In the genomic region with DNA sequence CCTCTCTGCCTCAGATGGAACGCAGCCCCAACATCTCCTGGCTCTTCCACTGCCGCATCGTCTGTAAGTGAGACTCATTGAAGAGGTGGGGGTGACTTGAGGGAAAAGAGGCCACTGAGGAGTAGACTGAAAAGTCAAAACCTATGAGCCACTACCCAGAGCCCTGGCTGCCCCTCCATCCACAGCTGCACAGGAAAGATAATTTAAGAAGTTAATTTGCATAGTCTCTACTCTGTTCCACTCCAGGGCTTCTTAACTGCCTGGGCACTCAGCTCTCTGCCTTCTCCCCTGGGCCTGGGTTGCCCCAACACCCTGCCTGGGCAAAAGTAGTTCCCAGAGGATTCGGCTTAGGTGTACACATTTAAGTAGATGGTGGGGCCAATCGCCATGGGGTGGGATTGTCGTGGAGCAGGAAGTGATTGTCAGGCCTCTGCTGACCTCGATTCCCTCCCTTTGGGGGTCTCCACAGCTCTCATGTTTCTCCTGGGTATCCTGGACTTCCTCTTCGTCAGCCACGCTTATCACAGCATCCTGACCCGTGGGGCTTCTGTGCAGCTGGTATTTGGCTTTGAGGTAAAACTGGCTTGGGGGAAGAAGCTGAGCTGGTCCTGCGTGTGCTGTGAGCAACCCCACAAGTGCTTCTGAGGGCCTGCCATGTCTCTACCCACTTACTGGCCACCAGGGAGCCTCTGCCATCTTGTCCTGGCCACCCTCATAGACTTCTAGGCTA, we compare ENCODE assay signal across 9 mouse cellular contexts. TPM values are rescaled to one million over a fixed set of nuclear protein-coding genes. Genes with fewer than 3 reads are reported as not detected.
A peak's percentile ranks its signal among the peaks of the same experiment; 100 is the strongest.
DNase-seq lines count a peak whose midpoint lies in the region; ATAC-seq and TF ChIP-seq lines count a peak whose summit lies in the region.
"Had no signal": no experiment of that assay in that cellular context is flagged by ENCODE, and none has a peak within 500 bp of the region (broad histone marks: within the 10 kb centered on the region; RNA-seq: fewer than 3 reads in every experiment).

No protein-coding gene starts in this region.

- H3K4me3 ChIP-seq in cerebellum, adult 2 months (replicated peaks; ENCODE audit: insufficient read depth, low read depth, low read length): no peak overlapping the region
- H3K4me3 ChIP-seq in intestine, embryonic 15.5 days (replicated peaks): no peak overlapping the region
- no peak overlapping the region for H3K4me3 ChIP-seq in intestine, postnatal 0 days (ENCODE audit: low read depth, low read length)
- no peak overlapping the region for H3K4me3 ChIP-seq in MEL (ENCODE audit: control insufficient read depth in 1 of 2, insufficient read depth in 1 of 2, low read depth in 2 of 2, low read length in 2 of 2)
- peak overlapping the region; percentile 3; the same call in 1 of the 2 replicates for H3K4me3 ChIP-seq in liver, embryonic 16.5 days (ENCODE audit: low read depth, low read length)
- H3K4me3 ChIP-seq: layer of hippocampus, adult 2 months had no signal

- no peaks in the 10 kb centered on the region for H3K27me3 ChIP-seq in cerebellum, adult 2 months (ENCODE audit: control insufficient read depth, insufficient read depth, low read length)
- H3K27me3 ChIP-seq in intestine, embryonic 15.5 days (replicated peaks): no peaks in the 10 kb centered on the region
- H3K27me3 ChIP-seq in intestine, postnatal 0 days (replicated peaks; ENCODE audit: control insufficient read depth, insufficient read depth, low read length): no peaks in the 10 kb centered on the region
- H3K27me3 ChIP-seq in MEL (ENCODE audit: control insufficient read depth in 1 of 2, insufficient read depth in 2 of 2, low read length in 2 of 2): no peaks in the 10 kb centered on the region
- no peaks in the 10 kb centered on the region for H3K27me3 ChIP-seq in liver, embryonic 16.5 days (ENCODE audit: control insufficient read depth, insufficient read depth, low read depth, low read length)

- no peak for TF ChIP-seq POLR2A in cerebellum, adult 2 months (IDR thresholded peaks at IDR 0.05; ENCODE audit: borderline replicate concordance, insufficient read depth, low read length)
- TF ChIP-seq POLR2A in MEL (IDR thresholded peaks at IDR 0.05; ENCODE audit: control insufficient read depth in 1 of 2, insufficient read depth in 1 of 2, low read depth in 1 of 2, low read length in 2 of 2, poor library complexity in 1 of 2): no peak

- no peak for ATAC-seq in intestine, embryonic 15.5 days
- ATAC-seq in intestine, postnatal 0 days: no peak
- ATAC-seq in liver, embryonic 16.5 days (ENCODE audit: low read depth): no peak

- no peaks in the 10 kb centered on the region; the same call in 1 of the 2 replicates for H3K4me1 ChIP-seq in cerebellum, adult 2 months (ENCODE audit: control insufficient read depth, insufficient read depth, low read length)
- H3K4me1 ChIP-seq in intestine, embryonic 15.5 days (replicated peaks): peaks cover 20% of the 10 kb centered on the region
- H3K4me1 ChIP-seq in intestine, postnatal 0 days (replicated peaks; ENCODE audit: control insufficient read depth, insufficient read depth, low read length): no peaks in the 10 kb centered on the region; the same call in 1 of the 2 replicates
- peaks cover 3 to 23% of the 10 kb centered on the region in 2 experiments; a peak in 3 of 4 replicates for H3K4me1 ChIP-seq in MEL (ENCODE audit: control insufficient read depth in 1 of 2, insufficient read depth in 2 of 2, low read length in 2 of 2)
- H3K4me1 ChIP-seq in liver, embryonic 16.5 days (ENCODE audit: control insufficient read depth, low read depth, low read length): peaks cover 35% of the 10 kb centered on the region

- peaks cover 23% of the 10 kb centered on the region for H3K79me2 ChIP-seq in MEL (ENCODE audit: control insufficient read depth, insufficient read depth, low read length, poor library complexity)

- TF ChIP-seq EP300 in MEL (IDR thresholded peaks at IDR 0.05; ENCODE audit: low read depth in 1 of 2, low read length in 2 of 2): no peak

- H3K9me3 ChIP-seq in intestine, embryonic 15.5 days: no peaks in the 10 kb centered on the region
- H3K9me3 ChIP-seq in intestine, postnatal 0 days (ENCODE audit: control insufficient read depth): no peaks in the 10 kb centered on the region
- H3K9me3 ChIP-seq in MEL (replicated peaks; ENCODE audit: insufficient read depth, low read length): no peaks in the 10 kb centered on the region
- no peaks in the 10 kb centered on the region for H3K9me3 ChIP-seq in liver, embryonic 16.5 days (replicated peaks; ENCODE audit: control insufficient read depth, low read length)

- peak; percentile 32 for DNase-seq in cerebellum, adult 11-12 months
- no peak for DNase-seq in cerebellum, adult 2 months
- peak; percentile 42 for DNase-seq in MEL (ENCODE audit: low read depth, low spot score)
- DNase-seq in left cerebral cortex, adult 9 months (ENCODE audit: low spot score in 2 of 2): no peak
- no peak for DNase-seq in right cerebral cortex, postnatal 36 days (ENCODE audit: low spot score in 2 of 2)

- no peak overlapping the region for H3K27ac ChIP-seq in cerebellum, adult 2 months (ENCODE audit: insufficient read depth, low read length)
- no peak overlapping the region for H3K27ac ChIP-seq in intestine, embryonic 15.5 days
- H3K27ac ChIP-seq in intestine, postnatal 0 days (ENCODE audit: low read depth, low read length): no peak overlapping the region
- H3K27ac ChIP-seq in MEL (ENCODE audit: control insufficient read depth, low read depth, low read length): no peak overlapping the region
- peak overlapping the region; percentile 9; the same call in 1 of the 2 replicates for H3K27ac ChIP-seq in liver, embryonic 16.5 days (ENCODE audit: low read length)
- H3K27ac ChIP-seq: layer of hippocampus, adult 2 months had no signal

- no peak for TF ChIP-seq CTCF in cerebellum, adult 2 months (IDR thresholded peaks at IDR 0.05; ENCODE audit: borderline replicate concordance, insufficient read depth, low read depth, low read length)
- TF ChIP-seq CTCF in intestine, postnatal 0 days (IDR thresholded peaks at IDR 0.05; ENCODE audit: low read depth): no peak
- no peak for TF ChIP-seq CTCF in MEL (IDR thresholded peaks at IDR 0.05 in 2 of 3, conservative IDR thresholded peaks at IDR 0.05 in 1 of 3; ENCODE audit: control insufficient read depth in 1 of 3, insufficient read depth in 1 of 3, low read depth in 2 of 3, low read length in 3 of 3, poor library complexity in 1 of 3, severe bottlenecking in 1 of 3)

- H3K36me3 ChIP-seq in intestine, embryonic 15.5 days: peaks cover 54% of the 10 kb centered on the region
- H3K36me3 ChIP-seq in intestine, postnatal 0 days (ENCODE audit: control insufficient read depth, insufficient read depth): peaks cover 56% of the 10 kb centered on the region
- peaks cover 5 to 12% of the 10 kb centered on the region in 2 experiments; a peak in 2 of 4 replicates for H3K36me3 ChIP-seq in MEL (ENCODE audit: control insufficient read depth in 1 of 2, insufficient read depth in 2 of 2, low read length in 2 of 2)
- peaks cover 54% of the 10 kb centered on the region for H3K36me3 ChIP-seq in liver, embryonic 16.5 days (ENCODE audit: control insufficient read depth, insufficient read depth)

- 85% methylated on average over 11 of the region's 11 CpGs for WGBS in cerebellum, adult 2 months
- 90% methylated on average over 11 of the region's 11 CpGs for WGBS in intestine, embryonic 15.5 days
- 88% methylated on average over 11 of the region's 11 CpGs for WGBS in intestine, postnatal 0 days
- 59% methylated on average over 11 of the region's 11 CpGs for whole genome bisulfite sequencing in liver, embryonic 16.5 days (ENCODE audit: insufficient replicate concordance)

- no peak for TF ChIP-seq RAD21 in MEL (IDR thresholded peaks at IDR 0.05; ENCODE audit: low read depth, low read length)

- H3K9ac ChIP-seq in intestine, embryonic 15.5 days: no peak overlapping the region
- H3K9ac ChIP-seq in intestine, postnatal 0 days (ENCODE audit: low read depth, low read length): no peak overlapping the region
- H3K9ac ChIP-seq in MEL (ENCODE audit: control insufficient read depth, low read depth, low read length, poor library complexity, severe bottlenecking): no peak overlapping the region
- H3K9ac ChIP-seq in liver, embryonic 16.5 days (ENCODE audit: low read depth, low read length): peak overlapping the region; percentile 1

- peak overlapping the region; percentile 89; the same call in 1 of the 2 replicates for H3K4me2 ChIP-seq in intestine, embryonic 15.5 days (replicated peaks)
- H3K4me2 ChIP-seq in intestine, postnatal 0 days (replicated peaks; ENCODE audit: low read depth): no peak overlapping the region
- H3K4me2 ChIP-seq in liver, embryonic 16.5 days (ENCODE audit: low read depth, low read length): peak overlapping the region; percentile 98

RNA-seq across cellular contexts. Expression of a gene that starts 2.5 kb away (rescaled TPM):
- polyA plus RNA-seq in cerebellum, adult 2 months (2012; rRNA removed): 34.5 and 34.8 TPM in 2 replicates
- 24.2 and 27.4 TPM in 2 replicates for polyA plus RNA-seq in intestine, embryonic 15.5 days (2015; fragmentation: Nextera tagmentation; extraction: Ambion mirVana)
- 17.7 and 21.3 TPM in 2 replicates for polyA plus RNA-seq in intestine, postnatal 0 days (2015; fragmentation: Nextera tagmentation; extraction: Ambion mirVana)
- total RNA-seq in MEL (2012; rRNA removed): 12.5 and 14.3 TPM in 2 replicates
- polyA plus RNA-seq in MEL (2012; ENCODE audit: insufficient read depth in 1 of 2, insufficient read length in 2 of 2, low read depth in 1 of 2, low replicate concordance in 2 of 2, missing spikeins in 1 of 2): 10 to 100 TPM in 1 of 2 experiments, not detected in 1; 55.0 TPM
- 14.4 and 19.0 TPM in 2 replicates for polyA plus RNA-seq in liver, embryonic 16.5 days (2015; fragmentation: Nextera tagmentation; extraction: Ambion mirVana)

RNA-seq across cellular contexts. Expression of a gene that starts 8.7 kb away (rescaled TPM):
- 48.7 and 51.5 TPM in 2 replicates for polyA plus RNA-seq in cerebellum, adult 2 months (2012; rRNA removed)
- polyA plus RNA-seq in intestine, embryonic 15.5 days (2015; fragmentation: Nextera tagmentation; extraction: Ambion mirVana): 72.7 and 78.4 TPM in 2 replicates
- 35.0 and 36.3 TPM in 2 replicates for polyA plus RNA-seq in intestine, postnatal 0 days (2015; fragmentation: Nextera tagmentation; extraction: Ambion mirVana)
- total RNA-seq in MEL (2012; rRNA removed): 65.1 and 81.6 TPM in 2 replicates
- polyA plus RNA-seq in MEL (2012; ENCODE audit: insufficient read depth in 1 of 2, insufficient read length in 2 of 2, low read depth in 1 of 2, low replicate concordance in 2 of 2, missing spikeins in 1 of 2): 10 to 100 TPM in 1 of 2 experiments, not detected in 1; 98.7 TPM
- polyA plus RNA-seq in liver, embryonic 16.5 days (2015; fragmentation: Nextera tagmentation; extraction: Ambion mirVana): 37.4 and 38.5 TPM in 2 replicates

RNA-seq across cellular contexts. Expression of a gene that starts 8.8 kb away (rescaled TPM):
- polyA plus RNA-seq in cerebellum, adult 2 months (2012; rRNA removed): 792 and 828 TPM in 2 replicates
- polyA plus RNA-seq in intestine, embryonic 15.5 days (2015; fragmentation: Nextera tagmentation; extraction: Ambion mirVana): 876 and 881 TPM in 2 replicates
- polyA plus RNA-seq in intestine, postnatal 0 days (2015; fragmentation: Nextera tagmentation; extraction: Ambion mirVana): 964 and 990 TPM in 2 replicates
- total RNA-seq in MEL (2012; rRNA removed): 2,020 and 2,413 TPM in 2 replicates
- polyA plus RNA-seq in MEL (2012; ENCODE audit: insufficient read depth in 1 of 2, insufficient read length in 2 of 2, low read depth in 1 of 2, low replicate concordance in 2 of 2, missing spikeins in 1 of 2): 1,000 to 10,000 TPM in 1 of 2 experiments, not detected in 1; 2,967 TPM
- 440 and 454 TPM in 2 replicates for polyA plus RNA-seq in liver, embryonic 16.5 days (2015; fragmentation: Nextera tagmentation; extraction: Ambion mirVana)

RNA-seq across cellular contexts. Expression of a gene that starts 12.1 kb away (rescaled TPM):
- 50.8 and 51.5 TPM in 2 replicates for polyA plus RNA-seq in cerebellum, adult 2 months (2012; rRNA removed)
- polyA plus RNA-seq in intestine, embryonic 15.5 days (2015; fragmentation: Nextera tagmentation; extraction: Ambion mirVana): 30.1 and 31.9 TPM in 2 replicates
- 30.8 and 33.3 TPM in 2 replicates for polyA plus RNA-seq in intestine, postnatal 0 days (2015; fragmentation: Nextera tagmentation; extraction: Ambion mirVana)
- total RNA-seq in MEL (2012; rRNA removed): 26.3 and 37.3 TPM in 2 replicates
- 10 to 100 TPM in 1 of 2 experiments, not detected in 1; 27.0 TPM for polyA plus RNA-seq in MEL (2012; ENCODE audit: insufficient read depth in 1 of 2, insufficient read length in 2 of 2, low read depth in 1 of 2, low replicate concordance in 2 of 2, missing spikeins in 1 of 2)
- 15.3 and 17.7 TPM in 2 replicates for polyA plus RNA-seq in liver, embryonic 16.5 days (2015; fragmentation: Nextera tagmentation; extraction: Ambion mirVana)

RNA-seq across cellular contexts. Expression of a gene that starts 19.3 kb away (rescaled TPM):
- 50.8 and 51.6 TPM in 2 replicates for polyA plus RNA-seq in cerebellum, adult 2 months (2012; rRNA removed)
- 34.8 and 34.9 TPM in 2 replicates for polyA plus RNA-seq in intestine, embryonic 15.5 days (2015; fragmentation: Nextera tagmentation; extraction: Ambion mirVana)
- polyA plus RNA-seq in intestine, postnatal 0 days (2015; fragmentation: Nextera tagmentation; extraction: Ambion mirVana): 13.4 and 17.5 TPM in 2 replicates
- 7.6 and 8.0 TPM in 2 replicates for total RNA-seq in MEL (2012; rRNA removed)
- 10 to 100 TPM in 1 of 2 experiments, not detected in 1; 13.1 TPM for polyA plus RNA-seq in MEL (2012; ENCODE audit: insufficient read depth in 1 of 2, insufficient read length in 2 of 2, low read depth in 1 of 2, low replicate concordance in 2 of 2, missing spikeins in 1 of 2)
- polyA plus RNA-seq in liver, embryonic 16.5 days (2015; fragmentation: Nextera tagmentation; extraction: Ambion mirVana): 48.0 and 53.7 TPM in 2 replicates

Comparison
In these comparisons a context has a peak if more than half of its experiments do, and no peak if none do; other contexts are left out.
1. DNase-seq: peak in cerebellum, adult 11-12 months (single experiment) and MEL (single experiment); none in cerebellum, adult 2 months (0 of 2), left cerebral cortex, adult 9 months (0 of 2) and right cerebral cortex, postnatal 36 days (0 of 2).